Mouse (Mus musculus) left cerebral cortex, postnatal 4 days (tissue): ENCODE measurements around the gene Cacna1a. TPM values are rescaled to one million over a fixed set of nuclear protein-coding genes. Genes with fewer than 3 reads are reported as not detected.

Source experiments
- DNase-seq: peaks from one replicate; pipeline ENCODE4 v3.0.0-alpha.2; 2022
- intact Hi-C: fragments of 180-260 bp; cut with DNase I; formaldehyde crosslinking; loops from one replicate; pipeline ENCODE4 v1.15.1; 2025
- total RNA-seq, 2 experiments: library from RNA; stranded (reverse); gene quantifications; 2 replicates each; pipeline ENCODE4 v1.2.3; 2021

Gene Cacna1a
- total RNA-seq, 2 experiments from 2014 or later, result 151 to 183 TPM

- DNase-seq, result no peak
Observed at GRCm38 (mm10) chr8:84528036-84528435, 139.8 kb downstream of the Cacna1a start.

GRCm38 (mm10) chr8:84529548-84529947, 141.3 kb downstream of the Cacna1a start:
- DNase-seq, result no peak

More at GRCm38 (mm10) chr8:84528036-84528435, 139.8 kb downstream of the Cacna1a start:
- intact Hi-C loops, result no loop called here

GRCm38 (mm10) chr8:84532725-84533124, 144.5 kb downstream of the Cacna1a start:
- intact Hi-C loops, result no loop called here
- DNase-seq, result no peak

More at GRCm38 (mm10) chr8:84529548-84529947, 141.3 kb downstream of the Cacna1a start:
- intact Hi-C loops, result no loop called here

- DNase-seq, result no peak
- intact Hi-C loops, result no loop called here
Observed at GRCm38 (mm10) chr8:84533341-84533740, 145.1 kb downstream of the Cacna1a start.

- intact Hi-C loops, result no loop called here
- no peak for DNase-seq
Observed at GRCm38 (mm10) chr8:84536917-84537316, 148.7 kb downstream of the Cacna1a start.

- DNase-seq, result no peak
- intact Hi-C loops, result no loop called here
Observed at GRCm38 (mm10) chr8:84539376-84539775, 151.1 kb downstream of the Cacna1a start.

- intact Hi-C loops, result no loop called here
Observed at GRCm38 (mm10) chr8:84542481-84542880, 154.2 kb downstream of the Cacna1a start.

GRCm38 (mm10) chr8:84545522-84545921, 157.3 kb downstream of the Cacna1a start:
- intact Hi-C loops, result no loop called here
- no peak for DNase-seq

More at GRCm38 (mm10) chr8:84542481-84542880, 154.2 kb downstream of the Cacna1a start:
- no peak for DNase-seq

GRCm38 (mm10) chr8:84552457-84552856, 164.2 kb downstream of the Cacna1a start:
- intact Hi-C loops, result loop anchor here (5.0 to 10.0 kb wide), 3 partner anchors 135 to 258 kb away; no protein-coding TSS in a partner anchor
- no peak for DNase-seq

- DNase-seq, result peak; percentile 62
- intact Hi-C loops, result loop anchor here (5.0 to 10.0 kb wide), 3 partner anchors 136 to 258 kb away; no protein-coding TSS in a partner anchor
Observed at GRCm38 (mm10) chr8:84553106-84553505, 164.9 kb downstream of the Cacna1a start.

GRCm38 (mm10) chr8:84553617-84554016, 165.4 kb downstream of the Cacna1a start:
- no peak for DNase-seq
- intact Hi-C loops, result loop anchor here (5.0 to 10.0 kb wide), 3 partner anchors 136 to 259 kb away; no protein-coding TSS in a partner anchor

GRCm38 (mm10) chr8:84554301-84555027, 166.2 kb downstream of the Cacna1a start:
- DNase-seq, result peak; percentile 99
- intact Hi-C loops, result loop anchor here (5.0 to 10.0 kb wide), 3 partner anchors 137 to 260 kb away; no protein-coding TSS in a partner anchor

GRCm38 (mm10) chr8:84555269-84555668, 167.0 kb downstream of the Cacna1a start:
- DNase-seq, result no peak
- intact Hi-C loops, result loop anchor here (10.0 kb wide), 1 partner anchor 260 kb away; no protein-coding TSS in a partner anchor

GRCm38 (mm10) chr8:84557936-84558335, 169.7 kb downstream of the Cacna1a start:
- no peak for DNase-seq
- intact Hi-C loops, result loop anchor here (10.0 kb wide), 1 partner anchor 263 kb away; no protein-coding TSS in a partner anchor

GRCm38 (mm10) chr8:84559121-84559604, 170.9 kb downstream of the Cacna1a start:
- peak; percentile 68 for DNase-seq
- intact Hi-C loops, result loop anchor here (10.0 kb wide), 1 partner anchor 264 kb away; no protein-coding TSS in a partner anchor

GRCm38 (mm10) chr8:84561698-84562097, 173.5 kb downstream of the Cacna1a start:
- DNase-seq, result no peak
- intact Hi-C loops, result no loop called here

- DNase-seq, result no peak
- intact Hi-C loops, result no loop called here
Observed at GRCm38 (mm10) chr8:84564042-84564441, 175.8 kb downstream of the Cacna1a start.

- peak; percentile 41 for DNase-seq
- intact Hi-C loops, result no loop called here
Observed at GRCm38 (mm10) chr8:84565577-84566360, 177.5 kb downstream of the Cacna1a start.

- no peak for DNase-seq
- intact Hi-C loops, result no loop called here
Observed at GRCm38 (mm10) chr8:84566816-84567413, 178.7 kb downstream of the Cacna1a start.

- peak; percentile 36 for DNase-seq
- intact Hi-C loops, result no loop called here
Observed at GRCm38 (mm10) chr8:84567541-84567940, 179.3 kb downstream of the Cacna1a start.
